Mouse (Mus musculus) forebrain, embryonic 12.5 days (tissue): ENCODE data around the gene Lmntd1. TPM values are rescaled to one million over a fixed set of nuclear protein-coding genes. Genes with fewer than 3 reads are reported as not detected.

ENCODE experiments used
- ATAC-seq: fragments of 200-750 bp; cut with Nextera tagmentation; 2 replicates; pipeline ENCODE4 v1.8.0; 2017; ENCODE audit warnings: moderate TSS enrichment; ENCODE audit not compliant: low FRiP score
- H3K27ac ChIP-seq: fragments of 300-500 bp; sonication (generic); 2 replicates; pipeline ENCODE4 v1.5.1; 2016; ENCODE audit warnings: mild to moderate bottlenecking
- H3K27me3 ChIP-seq: fragments of 300-500 bp; sonication (generic); 2 replicates; pipeline ENCODE4 v1.6.1; 2016; ENCODE audit warnings: mild to moderate bottlenecking
- H3K36me3 ChIP-seq: fragments of 300-500 bp; sonication (generic); replicated peaks from 2 replicates; pipeline ENCODE4 v1.6.1; 2016; ENCODE audit warnings: mild to moderate bottlenecking
- H3K4me1 ChIP-seq: fragments of 300-500 bp; sonication (generic); 2 replicates; pipeline ENCODE4 v1.6.1; 2016
- H3K4me2 ChIP-seq: fragments of 300-500 bp; sonication (generic); 2 replicates; pipeline ENCODE4 v1.6.1; 2016; ENCODE audit warnings: mild to moderate bottlenecking, moderate library complexity
- H3K4me3 ChIP-seq: fragments of 300-500 bp; sonication (generic); replicated peaks from 2 replicates; pipeline ENCODE4 v1.5.1; 2016; ENCODE audit warnings: mild to moderate bottlenecking
- H3K9ac ChIP-seq: fragments of 300-500 bp; sonication (generic); 2 replicates; pipeline ENCODE4 v1.6.1; 2016; ENCODE audit warnings: mild to moderate bottlenecking
- H3K9me3 ChIP-seq: fragments of 300-500 bp; sonication (generic); 2 replicates; pipeline ENCODE4 v1.6.1; 2016
- WGBS: fragments of 180-500 bp; shearing (Covaris S2); methylation state at CpG from one replicate; pipeline ENCODE4 v1.1.7; 2016; 5-methylcytosine and 5-hydroxymethylcytosine counted together
- polyA plus RNA-seq: library from polyadenylated mRNA; unstranded; fragments of >200 nt; fragmentation: Nextera tagmentation; extraction: Ambion mirVana; gene quantifications from 2 replicates; pipeline ENCODE4 v1.2.1, GENCODE M21; 2016

The Lmntd1 gene
- polyA plus RNA-seq, 1 experiment from 2014 or later: 0.47 TPM

DNA sequence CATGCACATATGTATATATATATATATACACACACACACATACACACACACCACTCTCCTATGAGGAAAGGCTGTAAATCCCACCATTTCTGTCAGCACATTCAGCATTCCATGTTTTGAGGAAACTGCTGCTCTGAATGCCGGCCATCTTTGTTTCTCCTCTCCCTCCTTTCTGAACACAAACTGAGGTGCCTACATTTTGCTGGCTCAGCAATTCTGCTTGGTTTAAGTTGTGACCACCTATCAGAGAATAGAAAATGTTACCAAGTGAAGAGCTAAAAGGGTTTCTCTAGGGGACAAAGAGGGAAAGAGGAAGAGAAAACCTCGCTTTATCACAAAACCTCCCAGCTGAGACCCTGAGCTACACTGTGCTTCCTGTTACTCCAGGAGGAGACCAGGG, 20.3 kb upstream of the Lmntd1 start:
- no peak overlapping the region for H3K27ac ChIP-seq
- peaks cover 1% of the 10 kb centered on the region for H3K9me3 ChIP-seq
- H3K4me2 ChIP-seq: no peak overlapping the region
- no peaks in the 10 kb centered on the region for H3K4me1 ChIP-seq
- 93% methylated on average over 2 of the region's 2 CpGs for WGBS
- no peaks in the 10 kb centered on the region for H3K36me3 ChIP-seq
- H3K27me3 ChIP-seq: no peaks in the 10 kb centered on the region
- no peak for ATAC-seq
- no peak overlapping the region for H3K4me3 ChIP-seq
- H3K9ac ChIP-seq: no peak overlapping the region

DNA sequence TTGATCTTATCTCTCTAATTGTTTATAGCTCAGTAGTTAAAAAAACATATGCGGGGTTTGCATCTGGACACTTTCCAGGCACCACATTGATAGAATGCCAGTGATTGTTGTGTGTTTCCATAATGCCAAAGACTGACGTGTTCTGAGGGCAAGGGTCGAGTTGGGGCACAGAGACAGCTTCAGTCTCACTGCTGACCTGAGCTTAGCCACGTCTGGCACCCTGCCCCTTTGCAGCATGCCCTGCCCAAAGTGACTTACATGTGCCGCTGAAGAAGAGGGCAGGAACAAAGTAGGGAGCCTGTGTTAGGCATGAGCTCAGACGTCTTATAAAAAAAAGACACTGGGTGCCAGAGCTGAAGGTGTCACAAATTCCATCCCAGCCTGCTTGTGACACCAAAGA, 16.1 kb upstream of the Lmntd1 start:
- ATAC-seq: no peak
- H3K27ac ChIP-seq: no peak overlapping the region
- 73% methylated on average over 6 of the region's 6 CpGs for WGBS

DNA sequence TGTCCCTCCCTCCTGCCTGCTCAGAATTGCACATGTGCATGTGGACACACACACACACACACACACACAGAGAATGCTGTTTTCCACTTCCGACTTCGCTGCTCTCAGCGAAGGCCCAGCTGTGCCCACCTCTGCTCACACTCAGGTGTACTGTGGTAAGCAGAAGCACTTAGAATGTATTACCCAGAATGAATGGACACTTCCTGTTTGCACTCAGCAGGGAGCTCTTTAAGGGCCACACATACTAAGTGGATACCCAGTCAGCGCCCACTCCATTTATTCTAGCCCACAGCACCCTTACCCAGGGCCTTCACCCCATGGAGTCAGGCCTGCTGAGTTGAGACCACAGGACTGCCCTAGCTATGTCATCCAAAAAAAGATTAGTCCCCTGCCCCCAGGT, 9.0 kb upstream of the Lmntd1 start:
- Histone ChIP-seq H3K9me3 (no peaks in the 10 kb centered on the region), H3K27ac (no peak overlapping the region), H3K27me3 (no peaks in the 10 kb centered on the region), H3K4me2 (no peak overlapping the region), H3K36me3 (no peaks in the 10 kb centered on the region), H3K9ac (no peak overlapping the region), H3K4me1 (no peaks in the 10 kb centered on the region), H3K4me3 (no peak overlapping the region)
- no peak for ATAC-seq
- WGBS: 95% methylated on average over 4 of the region's 4 CpGs

More for the DNA sequence above, 16.1 kb upstream of the Lmntd1 start:
- Histone ChIP-seq H3K4me2 (no peak overlapping the region), H3K27me3 (no peaks in the 10 kb centered on the region), H3K4me1 (no peaks in the 10 kb centered on the region), H3K4me3 (no peak overlapping the region), H3K9ac (no peak overlapping the region), H3K36me3 (no peaks in the 10 kb centered on the region), H3K9me3 (no peaks in the 10 kb centered on the region)

DNA sequence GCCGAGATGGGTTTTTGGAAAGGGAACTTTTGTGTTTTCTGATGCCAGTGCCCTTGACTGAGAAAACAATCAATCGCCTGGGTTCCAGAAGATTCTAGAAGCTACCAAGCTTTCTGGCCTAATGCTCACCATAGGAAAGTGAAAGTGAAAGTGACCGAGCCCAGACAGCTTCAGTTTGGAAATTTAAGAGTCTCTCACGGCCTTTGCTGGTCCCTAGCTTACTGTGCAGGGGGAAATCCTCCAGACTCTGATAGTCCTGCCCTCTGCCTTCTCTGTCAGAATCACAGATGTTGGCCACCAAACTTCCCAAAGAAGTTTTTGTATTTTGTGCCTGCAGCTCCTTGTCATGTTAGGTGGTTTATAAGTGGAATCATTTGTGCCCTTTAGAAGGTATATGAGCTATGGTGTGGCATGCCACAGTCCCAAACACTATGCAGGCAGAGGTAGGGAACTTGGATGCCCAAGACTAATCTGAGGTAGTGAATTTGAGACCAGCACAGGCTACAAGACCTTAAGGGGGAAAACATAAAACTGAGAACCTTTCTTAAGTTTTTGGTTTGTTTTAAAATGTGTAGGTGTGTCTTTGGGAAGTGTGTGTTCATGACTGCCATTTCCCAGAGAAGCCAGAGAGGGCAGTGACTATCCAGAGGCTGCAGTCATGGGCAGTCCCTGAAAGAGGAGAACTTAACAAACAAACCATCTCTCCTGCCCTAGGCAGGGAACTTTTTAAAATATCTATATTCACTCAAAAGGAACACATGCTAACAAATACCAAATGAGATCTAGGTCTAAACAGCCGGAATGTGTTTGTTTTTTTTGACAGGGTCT, 2.5 kb upstream of the Lmntd1 start:
- no peaks in the 10 kb centered on the region for H3K9me3 ChIP-seq
- WGBS: 90% methylated on average over 5 of the region's 5 CpGs
- no peak overlapping the region for H3K4me2 ChIP-seq
- no peaks in the 10 kb centered on the region for H3K4me1 ChIP-seq
- H3K4me3 ChIP-seq: no peak overlapping the region
- H3K27me3 ChIP-seq: no peaks in the 10 kb centered on the region
- ATAC-seq: no peak
- no peaks in the 10 kb centered on the region for H3K36me3 ChIP-seq
- H3K27ac ChIP-seq: no peak overlapping the region
- H3K9ac ChIP-seq: no peak overlapping the region

DNA sequence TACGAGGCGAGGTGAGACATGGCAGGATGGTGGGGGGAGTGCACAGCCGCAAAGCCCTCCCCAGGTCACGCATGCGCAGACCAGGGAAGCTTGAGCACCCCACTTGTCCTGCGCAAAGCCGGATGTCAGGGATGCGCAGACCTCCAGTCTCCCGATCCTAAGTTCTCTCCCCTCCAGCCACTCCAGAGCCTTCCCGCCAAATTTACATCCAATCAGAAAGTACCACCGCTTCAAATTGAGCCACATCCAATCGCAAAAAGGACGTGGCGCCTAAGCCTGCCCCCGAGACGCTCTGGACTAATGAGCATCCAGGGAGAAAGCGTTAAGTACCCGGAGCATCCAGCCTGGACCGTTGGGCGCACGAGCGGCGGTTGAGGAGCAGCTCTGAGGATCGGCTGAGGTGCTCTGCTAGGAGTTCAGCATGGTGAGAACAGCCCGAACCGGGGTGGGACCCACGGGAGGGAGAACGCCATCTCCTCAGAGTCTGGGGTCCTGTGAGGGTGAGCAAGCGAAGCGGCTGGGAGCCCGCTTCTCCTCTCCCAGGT, 1.6 kb upstream of the Lmntd1 start, which contains the start of gene Tuba3b:
Gene Tuba3b, plus strand, starts transcription at position 92 of the 545 bp plus-strand sequence.
- H3K27ac ChIP-seq: no peak within 1 kb of the TSS
- WGBS: 96% methylated on average over 31 of the region's 31 CpGs

DNA sequence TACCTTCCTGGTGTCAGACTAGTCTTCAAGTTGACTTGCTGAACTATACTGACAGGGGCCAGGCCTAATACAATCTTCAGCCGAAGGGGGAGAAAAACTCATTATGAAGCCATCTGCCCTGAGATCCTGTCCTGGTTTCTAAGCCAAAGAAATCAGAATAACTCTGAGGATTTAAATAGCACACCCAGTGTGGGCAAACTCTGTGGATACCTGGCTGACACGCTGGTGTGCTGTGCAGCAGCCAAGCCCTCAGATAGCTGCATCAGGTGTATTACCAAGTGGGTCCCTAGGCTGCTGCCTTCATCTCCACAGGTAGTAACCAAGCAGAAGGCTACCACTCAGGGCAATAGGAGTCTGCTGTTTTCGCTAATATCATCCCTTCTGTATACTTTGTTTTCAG, 1.5 kb downstream of the Lmntd1 start:
- no peaks in the 10 kb centered on the region for H3K27me3 ChIP-seq
- H3K9ac ChIP-seq: no peak overlapping the region
- no peak overlapping the region for H3K27ac ChIP-seq
- no peaks in the 10 kb centered on the region for H3K9me3 ChIP-seq
- H3K4me3 ChIP-seq: no peak overlapping the region
- H3K36me3 ChIP-seq: no peaks in the 10 kb centered on the region
- H3K4me1 ChIP-seq: no peaks in the 10 kb centered on the region
- H3K4me2 ChIP-seq: no peak overlapping the region
- no peak for ATAC-seq
- 84% methylated on average over 3 of the region's 3 CpGs for WGBS

More for the DNA sequence above, 1.6 kb upstream of the Lmntd1 start, which contains the start of gene Tuba3b:
- ATAC-seq: no peak
- no peak within 1 kb of the TSS for H3K9ac ChIP-seq
- no peaks in the 10 kb centered on the region for H3K4me1 ChIP-seq
- H3K9me3 ChIP-seq: no peaks in the 10 kb centered on the region
- H3K4me3 ChIP-seq: no peak within 1 kb of the TSS
- no peaks in the 10 kb centered on the region for H3K27me3 ChIP-seq
- H3K4me2 ChIP-seq: no peak within 1 kb of the TSS
- no peaks in the 10 kb centered on the region for H3K36me3 ChIP-seq

DNA sequence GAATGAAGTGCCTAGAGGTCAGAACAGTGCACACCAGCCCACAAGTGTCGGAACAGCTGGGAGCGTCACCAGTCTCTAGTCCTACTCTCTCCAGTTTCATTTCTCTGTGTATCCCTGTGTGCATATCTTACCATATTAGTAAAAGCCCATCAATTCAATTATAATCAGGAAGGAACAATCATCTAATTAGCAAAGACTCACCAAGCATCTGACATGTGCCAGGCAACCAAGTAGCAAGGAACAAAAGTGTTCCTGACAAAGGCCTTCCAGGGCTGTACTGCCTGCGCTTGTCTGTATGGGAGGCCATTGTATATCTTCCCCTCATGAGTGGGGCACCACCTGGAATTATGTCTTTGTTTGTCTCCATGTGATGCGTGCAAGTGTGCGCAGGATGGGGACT, 3.2 kb downstream of the Lmntd1 start:
- Histone ChIP-seq H3K27ac (no peak overlapping the region), H3K36me3 (no peaks in the 10 kb centered on the region), H3K9ac (no peak overlapping the region), H3K4me3 (no peak overlapping the region), H3K27me3 (no peaks in the 10 kb centered on the region), H3K4me1 (no peaks in the 10 kb centered on the region), H3K4me2 (no peak overlapping the region), H3K9me3 (no peaks in the 10 kb centered on the region)
- ATAC-seq: peak; percentile 44; the same call in 1 of the 2 replicates
- WGBS: 73% methylated on average over 5 of the region's 5 CpGs

DNA sequence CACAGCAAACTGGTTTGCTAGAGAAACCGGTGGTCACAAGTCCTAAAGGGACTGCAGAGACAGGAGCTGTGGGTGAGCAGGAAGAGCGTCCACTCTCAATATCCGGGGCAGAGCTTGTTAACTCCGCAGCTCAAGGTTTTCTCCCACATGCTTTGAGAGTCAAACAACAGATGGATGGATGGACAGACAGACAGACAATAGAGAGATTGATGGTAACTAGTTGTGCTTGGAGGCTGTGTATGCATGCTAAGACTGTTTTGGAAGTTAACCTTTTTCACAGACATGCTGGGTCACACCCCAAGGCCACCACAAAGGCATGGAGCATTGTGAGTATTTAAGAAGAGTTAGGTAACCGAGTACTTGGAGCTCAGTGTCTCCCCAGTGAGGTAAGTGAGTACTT, 5.4 kb downstream of the Lmntd1 start:
- H3K9ac ChIP-seq: no peak overlapping the region
- H3K27ac ChIP-seq: no peak overlapping the region
- peaks cover 13% of the 10 kb centered on the region; the same call in 1 of the 2 replicates for H3K4me1 ChIP-seq
- no peak for ATAC-seq
- H3K9me3 ChIP-seq: no peaks in the 10 kb centered on the region
- H3K27me3 ChIP-seq: no peaks in the 10 kb centered on the region
- WGBS: 87% methylated on average over 5 of the region's 5 CpGs
- no peaks in the 10 kb centered on the region for H3K36me3 ChIP-seq
- no peak overlapping the region for H3K4me2 ChIP-seq
- H3K4me3 ChIP-seq: no peak overlapping the region

DNA sequence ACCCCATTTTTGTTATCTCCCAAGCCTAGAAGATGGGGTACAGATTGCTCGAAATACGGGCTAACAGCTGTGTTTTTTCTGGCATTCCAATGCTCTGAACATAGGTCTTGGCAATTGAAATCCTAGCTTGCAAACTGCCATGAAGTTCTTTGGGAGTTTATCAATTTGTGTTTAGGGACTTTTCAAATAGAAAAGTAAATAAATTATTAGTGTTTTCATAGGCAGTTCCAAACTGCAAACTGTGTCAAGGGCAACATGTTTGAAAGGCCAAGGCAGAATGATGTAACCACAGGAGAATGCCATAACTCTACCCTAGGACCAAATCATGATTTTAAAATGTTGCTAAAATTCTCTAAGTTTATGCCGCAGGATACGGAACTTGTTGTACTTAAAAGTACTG, 6.4 kb downstream of the Lmntd1 start:
- WGBS: 94% methylated on average over 4 of the region's 4 CpGs
- H3K36me3 ChIP-seq: no peaks in the 10 kb centered on the region
- no peak overlapping the region for H3K4me3 ChIP-seq
- H3K27me3 ChIP-seq: no peaks in the 10 kb centered on the region
- H3K9me3 ChIP-seq: no peaks in the 10 kb centered on the region
- peaks cover 13% of the 10 kb centered on the region; the same call in 1 of the 2 replicates for H3K4me1 ChIP-seq
- H3K27ac ChIP-seq: no peak overlapping the region
- no peak overlapping the region for H3K4me2 ChIP-seq
- no peak overlapping the region for H3K9ac ChIP-seq
- ATAC-seq: no peak

DNA sequence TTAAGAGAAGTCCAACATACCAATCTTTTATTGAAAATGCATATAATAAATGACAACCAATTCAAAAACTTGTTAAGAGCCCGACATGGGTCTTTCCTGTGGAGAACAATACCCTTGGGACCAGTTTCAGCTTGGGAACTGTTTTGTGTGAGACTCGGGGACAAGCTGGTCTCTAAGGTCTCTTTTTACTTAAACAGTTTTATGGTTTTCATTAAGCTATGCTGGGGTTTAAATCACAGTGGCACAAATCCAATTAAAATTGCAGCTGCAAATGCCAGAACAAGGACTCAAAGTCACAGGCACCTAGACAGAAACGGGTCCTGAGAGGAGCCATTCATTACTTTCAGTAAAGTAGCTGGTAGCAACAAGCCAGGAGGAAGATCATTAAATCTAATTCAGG, 8.9 kb downstream of the Lmntd1 start:
- ATAC-seq: no peak
- Histone ChIP-seq H3K36me3 (no peaks in the 10 kb centered on the region), H3K9me3 (no peaks in the 10 kb centered on the region), H3K4me1 (peaks cover 16% of the 10 kb centered on the region; the same call in 1 of the 2 replicates), H3K27ac (no peak overlapping the region), H3K4me3 (no peak overlapping the region), H3K9ac (no peak overlapping the region), H3K4me2 (no peak overlapping the region), H3K27me3 (no peaks in the 10 kb centered on the region)
- 42% methylated on average over 3 of the region's 3 CpGs for WGBS

DNA sequence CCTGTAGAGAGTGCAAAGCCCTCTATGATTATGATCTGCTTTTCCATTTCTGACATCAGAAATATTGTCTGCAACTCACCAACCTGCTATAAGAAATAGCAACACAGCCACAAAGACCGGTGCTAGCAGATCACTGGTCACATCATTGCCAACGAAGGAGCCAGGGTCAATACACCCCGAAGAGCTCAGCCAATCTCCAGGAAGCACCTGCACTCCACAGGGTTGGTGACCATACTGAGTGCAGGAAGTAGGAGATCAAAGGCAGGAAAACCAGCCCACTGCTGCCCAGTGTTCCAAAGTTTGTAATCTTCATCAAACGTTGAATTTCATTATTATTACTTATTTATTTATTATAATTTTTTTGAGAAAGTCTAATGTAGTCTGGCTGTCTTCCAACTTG, 9.5 kb downstream of the Lmntd1 start:
- no peak for ATAC-seq
- no peaks in the 10 kb centered on the region for H3K9me3 ChIP-seq
- no peaks in the 10 kb centered on the region for H3K36me3 ChIP-seq
- H3K4me3 ChIP-seq: no peak overlapping the region
- WGBS: 80% methylated on average over 4 of the region's 4 CpGs
- H3K4me1 ChIP-seq: peaks cover 16% of the 10 kb centered on the region; the same call in 1 of the 2 replicates
- H3K27ac ChIP-seq: no peak overlapping the region
- no peak overlapping the region for H3K4me2 ChIP-seq
- no peak overlapping the region for H3K9ac ChIP-seq
- no peaks in the 10 kb centered on the region for H3K27me3 ChIP-seq

DNA sequence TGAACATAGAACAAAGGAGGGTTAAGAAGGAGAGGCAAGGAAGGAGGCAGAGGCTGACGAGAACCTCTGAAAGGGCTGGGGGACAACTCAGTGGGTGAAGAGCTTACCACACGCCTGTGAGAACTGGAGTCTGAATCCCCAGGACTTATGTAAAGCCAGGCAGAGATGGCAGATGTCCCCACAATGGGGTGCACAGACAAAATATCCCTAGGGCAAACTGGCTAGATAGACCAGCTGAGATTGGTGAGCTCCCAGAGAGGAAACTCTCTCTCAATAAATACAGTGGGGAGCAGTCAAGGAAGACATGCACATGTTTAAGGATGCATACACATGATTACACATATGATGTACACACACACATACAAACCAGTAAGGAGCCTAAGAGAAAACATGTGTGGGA, 10.0 kb downstream of the Lmntd1 start:
- Histone ChIP-seq H3K4me3 (no peak overlapping the region), H3K27ac (0 out of 2 replicates have a peak overlapping the region, but pooled peaks have one; percentile 19), H3K27me3 (no peaks in the 10 kb centered on the region), H3K4me1 (peaks cover 17% of the 10 kb centered on the region), H3K9me3 (no peaks in the 10 kb centered on the region), H3K9ac (no peak overlapping the region), H3K36me3 (no peaks in the 10 kb centered on the region), H3K4me2 (no peak overlapping the region)
- ATAC-seq: no peak
- 10% methylated on average over 2 of the region's 2 CpGs for WGBS
